ENCODE assay signal across 21 mouse cellular contexts in genomic region chr1:38548671-38549661, GRCm38 (mm10).
DNase-seq lines count a peak whose midpoint lies in the region; ATAC-seq lines count a peak whose summit lies in the region.
"Had no signal": no experiment of that assay in that cellular context is flagged by ENCODE, and none has a peak within 500 bp of the region (broad histone marks: within the 10 kb centered on the region; RNA-seq: fewer than 3 reads in every experiment).

No protein-coding gene starts in this region.

- H3K4me3 ChIP-seq in heart, embryonic 10.5 days, result no peak overlapping the region
- no peak overlapping the region for H3K4me3 ChIP-seq in midbrain, embryonic 16.5 days (ENCODE audit: low read depth, low read length)
- H3K4me3 ChIP-seq: embryonic facial prominence, embryonic 15.5 days; forebrain, embryonic 10.5 days; limb, embryonic 15.5 days; stomach, embryonic 15.5 days had no signal

- H3K4me1 ChIP-seq in heart, embryonic 10.5 days, result peaks cover 58% of the 10 kb centered on the region
- H3K4me1 ChIP-seq in midbrain, embryonic 16.5 days (ENCODE audit: control insufficient read depth, insufficient read depth, low read length), result peaks cover 25% of the 10 kb centered on the region

- peak; percentile 14 for DNase-seq in heart, embryonic 10.5 days (ENCODE audit: low spot score)
- DNase-seq in heart, postnatal 36 days, result no peak
- DNase-seq in thymus, postnatal 0 days (ENCODE audit: low spot score), result peak; percentile 20
- DNase-seq in thymus, postnatal 10 days (ENCODE audit: low spot score in 2 of 2), result no peak
- DNase-seq in c-Kit-negative CD71-positive TER-119-positive erythroid progenitor cells, embryonic 14.5 days (ENCODE audit: low read depth, low spot score), result peak; percentile 20
- DNase-seq in gastrocnemius, postnatal 36 days, result no peak
- no peak for DNase-seq in adrenal gland, postnatal 25 days
- DNase-seq: adrenal gland, adult 2 months; cerebellum, adult 9-10 months; heart, postnatal 4 days; kidney, adult 18-20 months; layer of hippocampus, postnatal 36 days; lung, postnatal 4 days; thymus, adult 2 months had no signal

- no peak overlapping the region for H3K27ac ChIP-seq in heart, embryonic 10.5 days
- no peak overlapping the region for H3K27ac ChIP-seq in midbrain, embryonic 16.5 days (ENCODE audit: low read length)
- H3K27ac ChIP-seq: embryonic facial prominence, embryonic 15.5 days; forebrain, embryonic 10.5 days; kidney, postnatal 0 days; limb, embryonic 15.5 days; stomach, embryonic 15.5 days had no signal

- no peaks in the 10 kb centered on the region for H3K27me3 ChIP-seq in heart, embryonic 10.5 days (ENCODE audit: insufficient read depth, poor library complexity, severe bottlenecking)
- no peaks in the 10 kb centered on the region for H3K27me3 ChIP-seq in midbrain, embryonic 16.5 days (ENCODE audit: control insufficient read depth, insufficient read depth, low read depth, low read length)
- H3K27me3 ChIP-seq: embryonic facial prominence, embryonic 15.5 days; limb, embryonic 15.5 days; stomach, embryonic 15.5 days had no signal

- intact Hi-C loops in heart, postnatal 36 days (cut with DNase I), result no loop called here
- intact Hi-C loops in gastrocnemius, postnatal 36 days (cut with DNase I), result no loop called here

- H3K9me3 ChIP-seq in heart, embryonic 10.5 days, result no peaks in the 10 kb centered on the region
- H3K9me3 ChIP-seq in midbrain, embryonic 16.5 days (replicated peaks; ENCODE audit: control insufficient read depth, low read length, poor library complexity, severe bottlenecking), result no peaks in the 10 kb centered on the region
- H3K9me3 ChIP-seq: embryonic facial prominence, embryonic 15.5 days; forebrain, embryonic 10.5 days; G1E; limb, embryonic 15.5 days; stomach, embryonic 15.5 days had no signal

- no peak overlapping the region for H3K4me2 ChIP-seq in midbrain, embryonic 16.5 days (ENCODE audit: low read length)
- H3K4me2 ChIP-seq: embryonic facial prominence, embryonic 15.5 days; limb, embryonic 15.5 days; stomach, embryonic 15.5 days had no signal

- no peak for ATAC-seq in midbrain, embryonic 16.5 days

- WGBS in heart, embryonic 10.5 days, result 60% methylated on average over 8 of the region's 8 CpGs
- WGBS in midbrain, embryonic 16.5 days, result 67% methylated on average over 8 of the region's 8 CpGs

- H3K9ac ChIP-seq in midbrain, embryonic 16.5 days (ENCODE audit: low read depth, low read length), result no peak overlapping the region
- H3K9ac ChIP-seq: embryonic facial prominence, embryonic 15.5 days; limb, embryonic 15.5 days; stomach, embryonic 15.5 days had no signal

- no peaks in the 10 kb centered on the region for H3K36me3 ChIP-seq in heart, embryonic 10.5 days
- H3K36me3 ChIP-seq in midbrain, embryonic 16.5 days (ENCODE audit: control insufficient read depth, insufficient read depth, low read length), result no peaks in the 10 kb centered on the region
- H3K36me3 ChIP-seq: embryonic facial prominence, embryonic 15.5 days; forebrain, embryonic 10.5 days; G1E; limb, embryonic 15.5 days; stomach, embryonic 15.5 days had no signal

Comparison
In these comparisons a context has a peak if more than half of its experiments do, and no peak if none do; other contexts are left out.
1. DNase-seq: peak in heart, embryonic 10.5 days (single experiment), thymus, postnatal 0 days (single experiment) and c-Kit-negative CD71-positive TER-119-positive erythroid progenitor cells, embryonic 14.5 days (single experiment); none in heart, postnatal 36 days (0 of 2), thymus, postnatal 10 days (0 of 2), gastrocnemius, postnatal 36 days (0 of 2) and adrenal gland, postnatal 25 days (single experiment).